Mouse (Mus musculus) gastrocnemius, postnatal 10 days (tissue): ENCODE results near the gene Gadd45b. TPM values are rescaled to one million over a fixed set of nuclear protein-coding genes. Genes with fewer than 3 reads are reported as not detected.

ENCODE experiments used
- total RNA-seq, 2 experiments: library from RNA; stranded (reverse); gene quantifications; 2 replicates each; pipeline ENCODE4 v1.2.3; 2021

Gene Gadd45b
- total RNA-seq, 2 experiments from 2014 or later = 9.0 to 15.9 TPM

Other genes with a start within 250 kb of the Gadd45b start
- 10 to 100 TPM in 1 of 2 experiments, 1 to 10 TPM in 1; 8.6 to 13.1 TPM for gene Mob3a, start 228.1 kb upstream of the Gadd45b start, total RNA-seq
- gene Izumo4, start 227.9 kb upstream of the Gadd45b start, total RNA-seq = 1 to 10 TPM; 4.3 to 6.1 TPM
- gene Ap3d1, start 187.8 kb upstream of the Gadd45b start, total RNA-seq = 10 to 100 TPM; 27.7 to 37.1 TPM
- 10 to 100 TPM; 25.9 to 46.0 TPM for gene Dot1l, start 174.9 kb upstream of the Gadd45b start, total RNA-seq
- 10 to 100 TPM; 31.6 to 41.3 TPM for gene Sf3a2, start 131.9 kb upstream of the Gadd45b start, total RNA-seq
- gene Plekhj1, start 131.4 kb upstream of the Gadd45b start, total RNA-seq = 10 to 100 TPM; 26.8 to 30.9 TPM
- under 1 TPM; 0.20 to 0.52 TPM for gene Amh, start 124.8 kb upstream of the Gadd45b start, total RNA-seq
- gene Jsrp1, start 116.6 kb upstream of the Gadd45b start, total RNA-seq = 100 to 1,000 TPM; 289 to 339 TPM
- 100 to 1,000 TPM; 846 to 935 TPM for gene Oaz1, start 103.4 kb upstream of the Gadd45b start, total RNA-seq
- gene Lingo3, start 86.0 kb upstream of the Gadd45b start, total RNA-seq = 10 to 100 TPM; 31.9 to 32.9 TPM
- 10 to 100 TPM; 36.8 to 42.4 TPM for gene Lsm7, start 74.9 kb upstream of the Gadd45b start, total RNA-seq
- gene Sppl2b, start 74.8 kb upstream of the Gadd45b start, total RNA-seq = 10 to 100 TPM; 30.5 to 33.0 TPM
- under 1 TPM in 1 of 2 experiments, not detected in 1; 0.07 TPM for gene Tmprss9, start 58.2 kb upstream of the Gadd45b start, total RNA-seq
- 100 to 1,000 TPM; 113 to 127 TPM for gene Timm13, start 29.1 kb upstream of the Gadd45b start, total RNA-seq
- 10 to 100 TPM; 24.0 to 28.1 TPM for gene Lmnb2, start 11.8 kb upstream of the Gadd45b start, total RNA-seq
- gene Gng7, start 84.9 kb downstream of the Gadd45b start, total RNA-seq = 1 to 10 TPM; 1.7 to 2.0 TPM
- gene Diras1, start 95.6 kb downstream of the Gadd45b start, total RNA-seq = under 1 TPM; 0.27 to 0.87 TPM
- 10 to 100 TPM; 11.5 to 13.3 TPM for gene Slc39a3, start 107.4 kb downstream of the Gadd45b start, total RNA-seq
- gene Sgta, start 130.1 kb downstream of the Gadd45b start, total RNA-seq = 10 to 100 TPM; 82.2 to 84.4 TPM
- gene Thop1, start 140.0 kb downstream of the Gadd45b start, total RNA-seq = 10 to 100 TPM; 26.4 to 27.1 TPM
- 1 to 10 TPM in 1 of 2 experiments, under 1 TPM in 1; 0.87 to 2.1 TPM for gene Creb3l3, start 168.8 kb downstream of the Gadd45b start, total RNA-seq
- gene Map2k2, start 175.8 kb downstream of the Gadd45b start, total RNA-seq = 100 to 1,000 TPM; 170 to 177 TPM
- gene Zbtb7a, start 205.1 kb downstream of the Gadd45b start, total RNA-seq = 10 to 100 TPM; 29.2 to 35.9 TPM
- gene Pias4, start 237.8 kb downstream of the Gadd45b start, total RNA-seq = 10 to 100 TPM; 10.7 to 13.8 TPM
- 1,000 to 10,000 TPM in 1 of 2 experiments, 100 to 1,000 TPM in 1; 974 to 1,018 TPM for gene Eef2, start 246.6 kb downstream of the Gadd45b start, total RNA-seq